Mouse (Mus musculus) intestine, embryonic 16.5 days (tissue): ENCODE measurements around the gene Fan1. TPM values are rescaled to one million over a fixed set of nuclear protein-coding genes. Genes with fewer than 3 reads are reported as not detected.

Experiments
- ATAC-seq: fragments of 200-750 bp; cut with Nextera tagmentation; 2 replicates; pipeline ENCODE4 v1.8.0; 2017; ENCODE audit warnings: moderate TSS enrichment, moderate library complexity
- H3K27ac ChIP-seq: fragments of 300-500 bp; sonication (generic); 2 replicates; pipeline ENCODE4 v1.5.1; 2014; ENCODE audit warnings: mild to moderate bottlenecking, low read length
- H3K27me3 ChIP-seq: fragments of 300-500 bp; sonication (generic); replicated peaks from 2 replicates; pipeline ENCODE4 v1.6.1; 2014; ENCODE audit warnings: low read length, control low read depth, mixed read lengths; ENCODE audit not compliant: control insufficient read depth, insufficient read depth
- H3K36me3 ChIP-seq: fragments of 300-500 bp; sonication (generic); 2 replicates; pipeline ENCODE4 v1.6.1; 2014; ENCODE audit warnings: low read length, control low read depth; ENCODE audit not compliant: control insufficient read depth, insufficient read depth
- H3K4me1 ChIP-seq: fragments of 300-500 bp; sonication (generic); 2 replicates; pipeline ENCODE4 v1.6.1; 2014; ENCODE audit warnings: low read length, control low read depth, mixed read lengths; ENCODE audit not compliant: control insufficient read depth, insufficient read depth
- H3K4me2 ChIP-seq: fragments of 300-500 bp; sonication (generic); 2 replicates; pipeline ENCODE4 v1.6.1; 2014; ENCODE audit warnings: low read depth, low read length, control low read depth
- H3K4me3 ChIP-seq: fragments of 300-500 bp; sonication (generic); 2 replicates; pipeline ENCODE4 v1.5.1; 2014; ENCODE audit warnings: mild to moderate bottlenecking, low read length
- H3K9ac ChIP-seq: fragments of 300-500 bp; sonication (generic); 2 replicates; pipeline ENCODE4 v1.6.1; 2014; ENCODE audit warnings: low read depth, low read length
- H3K9me3 ChIP-seq: fragments of 300-500 bp; sonication (generic); 2 replicates; pipeline ENCODE4 v1.6.1; 2016; ENCODE audit warnings: low read length, control low read depth; ENCODE audit not compliant: control insufficient read depth
- WGBS: fragments of 180-500 bp; shearing (Covaris S2); extraction: QIAGEN DNeasy Blood & Tissue Kit; methylation state at CpG from one replicate; pipeline ENCODE4 v1.1.7; 2014; 5-methylcytosine and 5-hydroxymethylcytosine counted together
- polyA plus RNA-seq: library from polyadenylated mRNA; unstranded; fragments of >200 nt; fragmentation: Nextera tagmentation; extraction: Ambion mirVana; gene quantifications from 2 replicates; pipeline ENCODE4 v1.2.1, GENCODE M21; 2015

The Fan1 gene
- polyA plus RNA-seq, 1 experiment from 2014 or later = 3.8 TPM

DNA sequence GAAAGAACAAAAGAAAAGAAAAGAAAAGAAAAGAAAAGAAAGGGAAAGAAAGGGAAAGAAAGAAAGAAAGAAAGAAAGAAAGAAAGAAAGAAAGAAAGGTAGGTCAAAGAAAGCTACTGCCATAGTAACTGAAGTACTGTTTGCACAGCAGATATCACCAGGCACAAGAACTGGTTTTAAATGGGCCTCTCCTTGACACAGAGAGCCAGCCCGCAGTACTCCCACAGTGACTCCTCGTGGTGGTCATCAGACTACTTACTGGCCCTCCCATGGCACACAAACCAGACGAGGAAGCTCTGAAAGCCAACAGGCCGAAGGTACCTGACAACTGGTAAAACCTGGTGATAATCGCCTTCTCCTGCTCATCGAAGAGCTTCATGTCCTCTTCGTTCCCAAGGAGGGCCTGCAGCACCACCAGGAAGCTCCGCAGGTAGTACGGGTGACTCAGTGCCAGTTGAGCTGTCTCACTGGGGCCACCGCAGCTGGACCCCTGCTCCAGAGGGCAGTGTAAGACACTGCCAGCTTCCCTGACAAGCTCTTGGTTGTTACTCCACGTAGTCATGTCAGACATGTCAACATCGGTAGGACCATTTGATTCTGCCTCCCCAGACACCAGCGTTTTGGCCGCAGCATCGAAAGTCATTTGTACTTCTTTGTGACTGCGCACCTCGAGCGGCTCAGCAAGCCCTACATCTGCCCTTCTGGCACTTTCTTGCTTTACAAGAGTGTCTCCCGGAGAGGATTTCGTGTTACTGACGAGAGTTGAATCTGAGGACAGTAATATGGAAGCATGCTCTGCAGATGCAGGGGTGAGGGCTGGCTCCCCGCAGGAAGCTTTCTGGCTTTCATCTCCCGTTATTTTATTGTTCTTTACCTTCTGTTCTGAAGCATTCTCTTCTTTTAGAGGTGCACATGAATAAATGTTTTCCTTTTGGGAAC is 1.7 kb downstream of the Fan1 start:
- Histone ChIP-seq H3K4me2 (no peak overlapping the region), H3K36me3 (peaks cover 8% of the 10 kb centered on the region), H3K9me3 (no peaks in the 10 kb centered on the region), H3K4me1 (peaks cover 6% of the 10 kb centered on the region), H3K27me3 (no peaks in the 10 kb centered on the region), H3K4me3 (no peak overlapping the region), H3K9ac (no peak overlapping the region), H3K27ac (no peak overlapping the region)
- ATAC-seq = no peak
- WGBS = 88% methylated on average over 23 of the region's 23 CpGs

DNA sequence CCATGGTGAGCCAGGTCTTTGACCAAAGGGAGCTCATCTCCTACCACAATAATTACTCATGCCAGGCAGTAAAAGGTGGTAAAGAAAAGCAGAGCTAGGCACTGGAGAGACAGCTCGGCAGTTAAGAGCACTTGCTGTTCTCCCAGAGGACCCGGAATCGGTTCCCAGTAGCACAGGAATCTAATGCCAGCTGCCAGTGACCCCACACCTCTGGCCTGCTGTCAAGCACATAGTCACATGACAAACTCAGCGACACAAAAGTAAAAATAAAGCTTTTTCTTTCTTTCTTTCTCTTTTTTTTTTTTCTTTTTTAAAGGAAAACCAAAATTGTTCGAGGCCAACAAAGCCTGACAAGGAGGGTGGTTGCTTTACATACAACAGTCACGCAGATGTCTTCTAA is 4.1 kb downstream of the Fan1 start:
- ATAC-seq = no peak
- H3K9ac ChIP-seq = no peak overlapping the region
- no peak overlapping the region for H3K4me2 ChIP-seq
- H3K27ac ChIP-seq = no peak overlapping the region
- no peaks in the 10 kb centered on the region; the same call in none of the 2 replicates for H3K36me3 ChIP-seq
- no peaks in the 10 kb centered on the region for H3K9me3 ChIP-seq
- peaks cover 6% of the 10 kb centered on the region for H3K4me1 ChIP-seq
- no peak overlapping the region for H3K4me3 ChIP-seq
- 86% methylated on average over 6 of the region's 6 CpGs for WGBS
- H3K27me3 ChIP-seq = no peaks in the 10 kb centered on the region

DNA sequence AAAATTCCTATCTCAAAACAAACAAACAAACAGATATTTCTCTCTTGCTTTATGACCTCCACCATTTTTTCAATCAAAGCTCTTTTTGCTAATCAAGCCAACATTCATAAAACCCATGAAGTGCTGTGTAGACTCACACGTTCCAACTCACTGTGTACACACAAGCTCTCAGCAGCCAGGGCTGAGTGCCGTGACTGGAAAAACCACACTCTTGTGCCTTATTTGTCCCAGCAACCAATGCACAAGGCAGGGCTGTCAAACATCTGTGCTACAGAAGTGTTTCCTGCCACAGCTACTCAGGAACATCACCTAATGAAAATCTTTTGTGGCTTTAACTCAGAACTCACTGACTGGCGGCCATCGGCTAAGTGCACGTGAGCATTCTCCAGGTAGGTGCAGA is 8.0 kb downstream of the Fan1 start:
- no peaks in the 10 kb centered on the region for H3K9me3 ChIP-seq
- peaks cover 6% of the 10 kb centered on the region for H3K36me3 ChIP-seq
- H3K27ac ChIP-seq = no peak overlapping the region
- H3K27me3 ChIP-seq = no peaks in the 10 kb centered on the region
- no peak overlapping the region for H3K9ac ChIP-seq
- H3K4me3 ChIP-seq = no peak overlapping the region
- 0 out of 2 replicates have a peak, but pooled peaks cover under 1% of the 10 kb centered on the region for H3K4me1 ChIP-seq
- no peak overlapping the region for H3K4me2 ChIP-seq
- no peak for ATAC-seq
- WGBS = 88% methylated on average over 5 of the region's 5 CpGs

DNA sequence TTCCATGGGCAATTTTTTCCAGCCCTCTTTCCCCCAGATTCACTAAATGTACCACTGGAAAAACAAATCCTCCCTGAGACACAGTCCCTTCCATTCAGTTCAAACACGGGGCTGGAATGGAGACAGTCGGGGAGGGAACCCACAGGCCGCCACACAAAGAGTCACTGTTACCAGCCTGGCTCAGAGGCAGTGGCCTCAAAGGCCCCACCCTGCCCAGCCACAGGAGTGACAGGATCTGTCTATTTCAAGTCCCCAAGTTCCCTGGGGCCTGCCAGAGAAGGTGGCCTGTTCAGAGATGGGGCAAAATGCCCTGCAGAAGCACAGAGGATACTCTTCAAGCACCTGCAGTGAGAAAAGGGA is 13.3 kb downstream of the Fan1 start:
- H3K27ac ChIP-seq = peak overlapping the region; percentile 37; the same call in 1 of the 2 replicates
- no peak overlapping the region for H3K9ac ChIP-seq
- no peak overlapping the region for H3K4me2 ChIP-seq
- no peaks in the 10 kb centered on the region for H3K27me3 ChIP-seq
- no peaks in the 10 kb centered on the region for H3K9me3 ChIP-seq
- peak; percentile 84 for ATAC-seq
- H3K4me1 ChIP-seq = 0 out of 2 replicates have a peak, but pooled peaks cover 8% of the 10 kb centered on the region
- WGBS = 70% methylated on average over 3 of the region's 3 CpGs
- peaks cover 11% of the 10 kb centered on the region; the same call in 1 of the 2 replicates for H3K36me3 ChIP-seq
- no peak overlapping the region for H3K4me3 ChIP-seq

DNA sequence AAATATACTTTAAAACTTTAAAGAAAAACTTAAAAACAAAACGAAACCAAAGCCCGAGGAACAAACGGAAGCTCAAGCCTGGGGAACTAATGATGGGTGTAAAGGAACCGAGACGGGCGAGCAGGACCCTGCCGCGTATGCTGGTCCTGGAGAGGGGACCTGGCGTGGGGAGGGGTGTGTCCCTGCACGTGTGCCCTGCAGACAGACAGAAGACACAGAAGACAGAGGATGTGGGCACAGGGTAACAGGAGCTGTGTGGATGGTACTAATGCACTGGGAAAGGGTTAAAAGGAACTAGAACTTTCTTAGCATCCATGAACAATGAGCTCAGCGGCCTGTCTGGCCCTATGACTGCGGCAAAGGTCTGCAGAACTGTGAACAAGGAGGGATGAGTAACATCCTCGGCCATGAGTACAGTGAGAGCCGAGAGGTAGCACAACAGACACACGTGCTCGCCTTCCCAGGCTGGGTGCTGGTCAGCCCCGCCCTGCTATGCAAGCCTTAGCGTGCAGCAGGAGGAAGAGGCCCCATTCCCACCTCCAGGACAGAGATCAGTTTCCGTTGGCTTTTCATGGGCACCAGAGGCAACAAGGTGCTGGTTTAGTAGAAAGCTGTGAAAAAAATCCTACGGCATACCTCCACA is 13.8 kb downstream of the Fan1 start:
- H3K36me3 ChIP-seq = peaks cover 11% of the 10 kb centered on the region; the same call in 1 of the 2 replicates
- peak; percentile 96 for ATAC-seq
- WGBS = 77% methylated on average over 20 of the region's 20 CpGs

DNA sequence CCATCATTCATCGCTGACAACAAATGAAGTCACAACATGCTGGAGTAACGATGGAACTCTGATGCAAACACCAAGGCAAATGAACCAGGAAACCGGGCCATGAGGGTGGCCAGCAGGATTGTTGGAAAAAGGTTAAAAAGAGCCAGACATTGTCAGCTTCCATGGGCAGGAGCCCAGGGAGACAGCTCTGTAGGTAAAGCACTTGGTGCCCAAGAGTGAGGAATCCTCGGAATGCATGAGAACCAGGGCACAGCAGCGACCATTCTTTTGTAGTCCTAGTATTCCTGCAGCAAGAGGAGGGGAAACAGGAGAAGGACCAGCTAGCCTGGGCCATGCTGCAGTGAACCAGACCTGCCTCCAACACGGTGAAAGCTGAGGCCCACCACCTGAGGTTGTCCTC is 15.2 kb downstream of the Fan1 start:
- no peak overlapping the region for H3K27ac ChIP-seq

More for the DNA sequence above, 13.8 kb downstream of the Fan1 start:
- no peak overlapping the region for H3K4me3 ChIP-seq
- H3K27ac ChIP-seq = peak overlapping the region; percentile 37; the same call in 1 of the 2 replicates
- 0 out of 2 replicates have a peak, but pooled peaks cover 8% of the 10 kb centered on the region for H3K4me1 ChIP-seq
- H3K9ac ChIP-seq = no peak overlapping the region
- H3K4me2 ChIP-seq = no peak overlapping the region
- no peaks in the 10 kb centered on the region for H3K9me3 ChIP-seq
- H3K27me3 ChIP-seq = no peaks in the 10 kb centered on the region

DNA sequence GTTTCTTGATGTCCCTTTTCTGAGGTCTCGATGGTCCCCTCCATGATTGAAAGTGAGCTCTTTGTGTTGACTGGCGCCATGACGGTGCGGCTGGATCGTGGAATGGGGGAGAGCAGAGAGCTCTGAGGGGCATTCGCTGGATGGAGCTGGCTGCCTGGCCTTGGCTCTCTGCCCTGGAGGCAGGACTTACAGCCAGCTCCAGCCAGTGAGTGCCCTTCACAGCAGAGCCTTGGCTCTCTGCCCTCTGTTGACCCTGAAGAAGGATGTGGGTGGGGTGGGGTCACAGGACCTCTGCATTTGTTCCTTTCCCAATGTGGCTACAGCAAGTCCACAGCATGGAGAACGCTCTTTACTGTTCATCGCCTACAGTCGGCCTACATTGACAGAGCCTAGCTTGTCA is 16.5 kb downstream of the Fan1 start:
- Histone ChIP-seq H3K9me3 (no peaks in the 10 kb centered on the region), H3K27ac (no peak overlapping the region), H3K27me3 (no peaks in the 10 kb centered on the region), H3K4me2 (no peak overlapping the region), H3K4me1 (0 out of 2 replicates have a peak, but pooled peaks cover 8% of the 10 kb centered on the region), H3K9ac (no peak overlapping the region), H3K4me3 (no peak overlapping the region), H3K36me3 (peaks cover 15% of the 10 kb centered on the region; the same call in 1 of the 2 replicates)
- no peak for ATAC-seq
- WGBS = 84% methylated on average over 9 of the region's 9 CpGs

More for the DNA sequence above, 15.2 kb downstream of the Fan1 start:
- Histone ChIP-seq H3K27me3 (no peaks in the 10 kb centered on the region), H3K4me3 (no peak overlapping the region), H3K36me3 (peaks cover 11% of the 10 kb centered on the region; the same call in 1 of the 2 replicates), H3K9me3 (no peaks in the 10 kb centered on the region), H3K9ac (no peak overlapping the region), H3K4me2 (no peak overlapping the region), H3K4me1 (0 out of 2 replicates have a peak, but pooled peaks cover 8% of the 10 kb centered on the region)
- ATAC-seq = no peak
- 86% methylated on average over 6 of the region's 6 CpGs for WGBS

DNA sequence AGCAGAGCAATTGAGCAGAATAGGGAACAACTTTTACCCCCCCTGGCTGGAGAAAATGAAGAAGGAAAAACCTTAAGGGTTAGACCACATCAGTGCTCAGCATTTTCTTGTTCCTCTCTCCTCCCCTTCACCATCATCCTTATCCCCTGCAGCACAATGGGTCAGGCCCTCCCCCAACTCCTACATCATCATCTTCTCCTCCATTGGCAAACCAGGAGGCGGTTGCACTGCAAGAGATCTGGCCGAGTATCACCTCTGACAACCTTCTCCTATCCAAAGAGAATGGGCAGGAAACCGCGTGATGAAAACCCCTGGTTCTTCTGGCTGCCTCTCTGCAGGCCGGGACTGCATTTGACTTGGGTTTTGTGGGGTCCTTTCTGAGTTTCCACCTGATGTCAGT is 17.2 kb downstream of the Fan1 start:
- no peak for ATAC-seq
- H3K4me1 ChIP-seq = 0 out of 2 replicates have a peak, but pooled peaks cover 8% of the 10 kb centered on the region
- no peaks in the 10 kb centered on the region for H3K27me3 ChIP-seq
- H3K36me3 ChIP-seq = peaks cover 14% of the 10 kb centered on the region; the same call in 1 of the 2 replicates
- no peak overlapping the region for H3K9ac ChIP-seq
- H3K4me3 ChIP-seq = no peak overlapping the region
- 85% methylated on average over 5 of the region's 5 CpGs for WGBS
- no peaks in the 10 kb centered on the region for H3K9me3 ChIP-seq
- H3K27ac ChIP-seq = no peak overlapping the region
- no peak overlapping the region for H3K4me2 ChIP-seq

DNA sequence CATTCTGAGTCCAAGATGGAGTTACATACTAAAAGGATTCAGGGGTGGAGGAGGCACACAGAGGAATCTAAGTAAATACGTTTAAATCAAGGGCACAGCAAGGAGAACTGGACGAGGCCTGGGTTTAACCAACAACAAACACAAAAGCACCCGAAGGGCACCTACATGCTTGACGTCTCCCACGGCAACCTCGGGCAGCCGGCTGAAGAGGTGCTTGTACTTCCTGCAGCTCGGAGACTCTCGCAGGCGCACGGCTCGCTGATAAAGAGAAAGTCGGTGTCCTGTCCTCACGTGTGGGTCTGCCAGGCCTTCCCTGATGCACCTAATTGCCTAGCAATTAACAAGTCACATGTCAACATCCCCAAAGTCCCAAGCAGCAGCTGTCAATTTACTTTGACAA is 19.7 kb downstream of the Fan1 start:
- 69% methylated on average over 14 of the region's 14 CpGs for WGBS
- H3K9me3 ChIP-seq = no peaks in the 10 kb centered on the region
- H3K27ac ChIP-seq = no peak overlapping the region
- no peaks in the 10 kb centered on the region for H3K27me3 ChIP-seq
- no peak overlapping the region for H3K4me3 ChIP-seq
- H3K36me3 ChIP-seq = peaks cover 11% of the 10 kb centered on the region; the same call in 1 of the 2 replicates
- no peak overlapping the region for H3K4me2 ChIP-seq
- H3K9ac ChIP-seq = no peak overlapping the region
- ATAC-seq = no peak
- H3K4me1 ChIP-seq = no peaks in the 10 kb centered on the region
